Mouse (Mus musculus) neural tube, embryonic 15.5 days (tissue): ENCODE measurements around the gene Aldh3b1. TPM values are rescaled to one million over a fixed set of nuclear protein-coding genes. Genes with fewer than 3 reads are reported as not detected.
"Not testable (repeated sequence)": the region's sequence is repeated elsewhere in the genome, so short reads cannot be mapped to it uniquely, and the experiment has no call there.

Experiments used
- ATAC-seq: fragments of 200-750 bp; cut with Nextera tagmentation; 2 replicates; pipeline ENCODE4 v1.8.0; 2017; ENCODE audit warnings: mild to moderate bottlenecking, moderate TSS enrichment, moderate library complexity; ENCODE audit not compliant: low FRiP score
- H3K27ac ChIP-seq: fragments of 300-500 bp; sonication (generic); replicated peaks from 2 replicates; pipeline ENCODE4 v1.5.1; 2015; ENCODE audit warnings: mild to moderate bottlenecking, inconsistent platforms
- H3K27me3 ChIP-seq: fragments of 300-500 bp; sonication (generic); replicated peaks from 2 replicates; pipeline ENCODE4 v1.6.1; 2015; ENCODE audit warnings: inconsistent platforms
- H3K36me3 ChIP-seq: fragments of 300-500 bp; sonication (generic); 2 replicates; pipeline ENCODE4 v1.6.1; 2015; ENCODE audit warnings: inconsistent platforms
- H3K4me1 ChIP-seq: fragments of 300-500 bp; sonication (generic); 2 replicates; pipeline ENCODE4 v1.6.1; 2015; ENCODE audit warnings: inconsistent platforms
- H3K4me2 ChIP-seq: fragments of 300-500 bp; sonication (generic); 2 replicates; pipeline ENCODE4 v1.6.1; 2015; ENCODE audit warnings: inconsistent platforms, mild to moderate bottlenecking, moderate library complexity
- H3K4me3 ChIP-seq: fragments of 300-500 bp; sonication (generic); replicated peaks from 2 replicates; pipeline ENCODE4 v1.5.1; 2015; ENCODE audit warnings: mild to moderate bottlenecking, inconsistent platforms
- H3K9ac ChIP-seq: fragments of 300-500 bp; sonication (generic); replicated peaks from 2 replicates; pipeline ENCODE4 v1.6.1; 2015; ENCODE audit warnings: mild to moderate bottlenecking, inconsistent platforms
- H3K9me3 ChIP-seq: fragments of 300-500 bp; sonication (generic); replicated peaks from 2 replicates; pipeline ENCODE4 v1.6.1; 2016; ENCODE audit warnings: inconsistent platforms
- WGBS: fragments of 180-500 bp; shearing (Covaris S2); methylation state at CpG from one replicate; pipeline ENCODE4 v1.1.7; 2015; ENCODE audit warnings: mixed read lengths; 5-methylcytosine and 5-hydroxymethylcytosine counted together
- polyA plus RNA-seq: library from polyadenylated mRNA; unstranded; fragments of >200 nt; fragmentation: Nextera tagmentation; extraction: Ambion mirVana; gene quantifications from 2 replicates; pipeline ENCODE4 v1.2.1, GENCODE M21; 2015

Aldh3b1 gene
- polyA plus RNA-seq, result 2.5 and 3.8 TPM in 2 replicates

DNA sequence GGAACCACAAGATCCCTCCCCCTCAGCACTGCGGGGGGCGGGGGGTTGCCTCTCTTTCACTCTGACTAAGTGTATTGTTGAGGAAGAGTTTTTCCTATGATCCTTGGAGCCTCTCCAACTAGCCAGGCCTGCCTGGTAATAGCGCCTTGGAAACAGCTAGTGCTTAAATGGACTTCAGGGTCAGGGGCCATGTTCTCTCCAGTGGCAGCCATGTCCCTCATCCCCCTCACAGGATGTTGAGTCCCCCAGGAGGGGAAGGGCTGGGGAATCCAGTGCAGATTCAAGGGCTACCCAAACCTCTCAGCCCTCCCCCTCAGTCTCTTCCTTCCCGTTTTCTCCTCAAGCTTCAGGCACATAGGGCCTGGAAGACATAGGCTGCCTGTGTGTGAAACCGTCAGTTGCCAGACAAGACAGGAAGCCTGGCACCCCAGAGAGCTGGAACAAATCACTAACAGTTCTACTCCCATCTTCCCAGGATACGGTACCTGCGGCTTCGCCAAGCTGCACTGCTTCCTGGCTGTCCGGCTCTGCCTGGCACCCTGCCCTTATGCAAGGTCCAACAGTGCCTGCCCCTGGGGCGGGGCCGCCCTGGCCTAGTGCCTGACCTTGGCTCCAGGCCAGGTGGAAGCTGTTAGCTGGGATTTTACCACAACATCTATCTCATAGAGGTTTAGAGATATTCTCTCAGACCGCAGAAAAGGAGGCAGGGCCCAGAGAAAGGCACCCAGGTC, at the start of gene Aldh3b1:
Gene Aldh3b1, minus strand, starts transcription at position 598 of the 731 bp plus-strand sequence.
- ATAC-seq, result peak; percentile 78
- no peak within 1 kb of the TSS for H3K9ac ChIP-seq
- no peak within 1 kb of the TSS for H3K4me3 ChIP-seq
- H3K36me3 ChIP-seq, result no peaks in the 10 kb centered on the region
- peaks cover 20% of the 10 kb centered on the region for H3K4me1 ChIP-seq
- peak within 1 kb of the TSS; percentile 76 for H3K27ac ChIP-seq
- no peaks in the 10 kb centered on the region for H3K9me3 ChIP-seq
- H3K27me3 ChIP-seq, result no peaks in the 10 kb centered on the region; the same call in 1 of the 2 replicates
- H3K4me2 ChIP-seq, result peak within 1 kb of the TSS; percentile 27
- WGBS, result 50% methylated on average over 12 of the region's 12 CpGs

DNA sequence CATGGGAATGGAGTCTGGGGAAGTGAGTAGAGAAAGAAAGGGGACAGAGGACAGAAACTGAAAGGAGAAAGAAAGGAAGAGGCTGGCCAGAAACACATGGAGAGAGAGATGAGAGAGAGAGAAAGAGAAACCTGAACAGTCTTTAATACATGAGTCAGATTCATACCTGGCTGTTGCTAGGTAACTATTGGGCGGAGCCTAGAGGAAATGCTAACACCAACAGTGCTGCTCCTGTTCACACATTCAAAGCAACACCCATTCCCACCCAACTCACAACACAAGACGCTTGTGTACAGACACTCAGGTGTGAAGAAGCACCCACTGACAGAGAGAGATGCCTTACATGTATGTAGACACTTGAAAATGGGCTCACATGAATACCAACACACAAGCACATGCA, 46.3 kb upstream of the Aldh3b1 start:
- H3K9ac ChIP-seq, result no peak overlapping the region
- no peaks in the 10 kb centered on the region for H3K36me3 ChIP-seq
- H3K9me3 ChIP-seq, result no peaks in the 10 kb centered on the region
- no peak for ATAC-seq
- no peak overlapping the region for H3K27ac ChIP-seq
- H3K4me1 ChIP-seq, result 0 out of 2 replicates have a peak, but pooled peaks cover 3% of the 10 kb centered on the region
- H3K4me3 ChIP-seq, result no peak overlapping the region
- H3K27me3 ChIP-seq, result no peaks in the 10 kb centered on the region
- WGBS, result 79% methylated on average over 2 of the region's 2 CpGs
- H3K4me2 ChIP-seq, result no peak overlapping the region

DNA sequence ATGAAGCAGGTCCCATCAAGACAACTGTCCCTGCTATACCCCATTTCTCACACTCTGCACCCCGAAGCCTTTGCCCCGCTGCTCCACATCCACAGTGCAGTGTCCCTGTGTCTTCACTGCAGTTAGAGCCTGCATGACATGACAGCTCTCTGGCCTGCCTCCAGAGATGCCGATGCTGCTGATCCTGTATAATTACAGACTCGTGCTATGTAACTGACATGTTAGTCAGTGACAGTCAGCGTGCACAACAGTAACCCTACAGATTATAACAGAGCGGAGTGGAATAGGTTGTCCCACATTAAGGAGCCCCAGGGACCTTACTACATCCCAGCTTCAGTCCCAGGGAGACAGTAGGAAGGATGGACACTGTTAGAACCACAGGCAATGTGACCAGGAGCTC, 45.0 kb upstream of the Aldh3b1 start:
- H3K36me3 ChIP-seq, ATAC-seq, H3K27me3 ChIP-seq, H3K4me1 ChIP-seq, H3K4me2 ChIP-seq, H3K9me3 ChIP-seq, H3K9ac ChIP-seq, H3K4me3 ChIP-seq, H3K27ac ChIP-seq: not testable (repeated sequence)
- WGBS, result 84% methylated on average over 6 of the region's 6 CpGs

DNA sequence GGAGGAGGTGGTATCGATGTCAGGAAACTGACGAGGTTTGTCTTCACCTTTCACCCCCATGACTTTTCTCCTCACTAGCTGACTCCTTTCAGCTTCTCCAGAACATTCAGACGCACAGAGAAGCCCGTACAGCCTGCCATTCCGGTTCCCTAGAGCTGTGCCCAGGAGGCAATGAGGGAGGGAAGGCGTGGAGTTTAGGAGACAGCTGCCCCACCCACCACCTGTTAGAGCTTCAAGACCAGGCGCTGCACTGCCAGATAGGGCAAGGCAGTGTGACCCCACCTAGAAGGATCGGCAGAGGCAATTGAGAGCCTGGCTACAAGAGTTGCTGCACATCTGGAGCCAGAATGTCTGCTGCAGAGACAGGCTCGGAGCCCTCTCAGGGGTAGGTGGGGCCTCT, 42.6 kb upstream of the Aldh3b1 start, which contains the start of gene Aldh3b2:
Gene Aldh3b2, plus strand, starts transcription at position 100 of the 400 bp plus-strand sequence.
- H3K27ac ChIP-seq, result no peak within 1 kb of the TSS
- H3K4me2 ChIP-seq, result no peak within 1 kb of the TSS
- H3K4me3 ChIP-seq, result no peak within 1 kb of the TSS
- H3K9ac ChIP-seq, result no peak within 1 kb of the TSS
- no peak for ATAC-seq
- no peaks in the 10 kb centered on the region for H3K9me3 ChIP-seq
- no peaks in the 10 kb centered on the region for H3K27me3 ChIP-seq
- WGBS, result 53% methylated on average over 9 of the region's 9 CpGs
- H3K36me3 ChIP-seq, result no peaks in the 10 kb centered on the region
- no peaks in the 10 kb centered on the region for H3K4me1 ChIP-seq

DNA sequence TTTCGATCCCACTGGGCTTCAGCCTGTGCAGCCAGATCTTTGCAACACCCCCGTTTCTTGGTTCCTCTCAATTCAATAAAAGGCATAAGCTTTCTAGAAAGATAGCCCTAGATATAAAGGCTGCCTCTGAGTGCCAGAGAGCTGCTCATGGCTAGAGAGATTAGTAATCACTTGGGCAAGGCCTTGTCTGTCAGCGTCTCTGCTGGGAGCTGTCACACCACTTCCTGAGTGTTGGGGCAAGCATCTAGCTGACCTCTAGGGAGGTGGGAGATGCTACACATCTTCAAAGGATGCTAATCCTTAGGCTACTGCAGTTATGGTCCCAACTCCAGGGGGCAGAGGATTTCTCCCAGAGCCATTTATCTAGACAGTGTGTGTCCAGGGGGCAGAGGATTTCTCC, 37.6 kb upstream of the Aldh3b1 start:
- Histone ChIP-seq H3K4me1 (no peaks in the 10 kb centered on the region), H3K27ac (no peak overlapping the region), H3K9ac (no peak overlapping the region), H3K9me3 (no peaks in the 10 kb centered on the region), H3K27me3 (no peaks in the 10 kb centered on the region), H3K36me3 (no peaks in the 10 kb centered on the region), H3K4me3 (no peak overlapping the region), H3K4me2 (no peak overlapping the region)
- ATAC-seq, result no peak
- 87% methylated on average over 3 of the region's 3 CpGs for WGBS

DNA sequence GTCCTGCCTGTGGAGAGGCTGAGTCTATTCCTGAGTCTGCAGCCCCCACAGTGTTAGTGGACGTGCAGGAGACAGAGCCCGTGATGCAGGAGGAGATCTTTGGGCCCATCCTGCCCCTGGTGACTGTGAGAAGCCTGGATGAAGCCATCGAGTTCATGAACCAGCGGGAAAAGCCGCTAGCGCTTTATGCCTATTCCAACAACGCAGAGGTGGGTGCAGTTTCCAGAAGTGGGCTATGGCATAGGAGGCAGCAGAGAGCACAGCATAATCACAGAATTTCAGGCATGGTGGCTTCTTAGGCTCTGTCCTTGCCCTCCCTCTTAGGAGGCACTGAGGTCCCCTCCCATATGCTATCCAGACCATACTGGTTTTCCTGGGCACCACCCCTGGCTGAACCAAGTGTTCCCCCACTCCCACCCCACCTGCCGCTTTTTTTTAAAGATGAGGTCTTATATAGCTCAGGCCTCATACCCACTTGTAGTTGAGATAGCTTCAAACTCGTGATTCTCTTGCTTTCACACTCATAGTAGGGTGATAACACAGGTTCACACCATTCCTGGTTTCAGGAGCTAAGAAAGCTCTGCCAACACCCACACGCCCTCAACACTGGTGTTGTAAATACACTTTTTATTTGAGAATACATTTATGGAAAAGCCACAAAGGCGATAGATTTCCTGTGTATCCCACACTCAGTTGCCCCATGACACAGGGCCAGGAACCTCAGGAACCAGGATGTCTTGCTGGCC, 36.9 kb upstream of the Aldh3b1 start:
- no peak overlapping the region for H3K27ac ChIP-seq
- no peak overlapping the region for H3K4me3 ChIP-seq
- ATAC-seq, result no peak
- WGBS, result 75% methylated on average over 11 of the region's 11 CpGs
- H3K4me1 ChIP-seq, result no peaks in the 10 kb centered on the region
- H3K9ac ChIP-seq, result no peak overlapping the region
- no peaks in the 10 kb centered on the region for H3K27me3 ChIP-seq
- no peak overlapping the region for H3K4me2 ChIP-seq
- H3K9me3 ChIP-seq, result no peaks in the 10 kb centered on the region
- H3K36me3 ChIP-seq, result no peaks in the 10 kb centered on the region

DNA sequence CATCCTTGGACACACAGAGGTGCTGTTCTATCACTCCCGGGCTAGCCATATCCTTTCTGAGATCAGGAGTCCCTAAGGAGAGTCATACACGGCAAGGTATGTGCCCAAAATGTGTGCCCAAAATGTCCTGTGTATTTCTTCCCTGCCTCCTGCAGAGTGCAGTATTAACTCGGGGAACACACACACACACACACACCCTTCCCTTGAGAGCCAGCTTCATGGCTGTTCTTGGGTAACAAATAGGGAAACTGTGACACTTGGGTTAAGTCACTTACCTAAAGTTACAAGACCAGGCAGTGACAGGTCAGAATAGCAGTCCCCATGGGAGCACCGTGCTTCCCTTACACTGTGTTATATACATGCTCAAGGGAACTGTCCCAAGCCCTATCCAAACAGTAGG, 34.4 kb upstream of the Aldh3b1 start:
- no peak overlapping the region for H3K27ac ChIP-seq
- no peaks in the 10 kb centered on the region for H3K27me3 ChIP-seq
- ATAC-seq, result no peak
- H3K4me1 ChIP-seq, result no peaks in the 10 kb centered on the region
- 77% methylated on average over 4 of the region's 4 CpGs for WGBS
- H3K4me3 ChIP-seq, result no peak overlapping the region
- no peak overlapping the region for H3K9ac ChIP-seq
- no peaks in the 10 kb centered on the region for H3K36me3 ChIP-seq
- no peaks in the 10 kb centered on the region for H3K9me3 ChIP-seq
- H3K4me2 ChIP-seq, result no peak overlapping the region

DNA sequence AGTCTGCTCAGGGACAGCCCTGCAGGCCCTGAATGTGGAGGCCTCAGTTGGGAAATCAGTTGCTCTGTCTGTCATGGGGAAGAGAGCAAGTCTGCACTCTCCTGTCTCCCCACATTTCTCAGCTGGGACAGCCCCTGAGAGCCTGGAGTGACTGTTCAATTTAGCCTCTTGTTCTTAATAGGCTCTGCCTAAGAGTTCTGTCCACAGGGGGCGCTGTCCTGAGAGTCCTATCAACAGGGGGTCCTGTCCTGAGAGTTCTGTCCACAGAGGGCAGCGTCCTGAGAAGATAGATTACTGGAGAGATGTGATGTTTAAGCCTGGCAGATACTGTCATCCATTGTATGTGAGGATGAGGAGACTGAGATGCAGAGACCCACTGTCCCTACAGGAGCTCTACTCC, 32.9 kb upstream of the Aldh3b1 start:
- H3K4me3 ChIP-seq, result no peak overlapping the region
- no peaks in the 10 kb centered on the region for H3K9me3 ChIP-seq
- ATAC-seq, result no peak
- no peaks in the 10 kb centered on the region for H3K4me1 ChIP-seq
- no peaks in the 10 kb centered on the region for H3K36me3 ChIP-seq
- H3K4me2 ChIP-seq, result no peak overlapping the region
- no peaks in the 10 kb centered on the region for H3K27me3 ChIP-seq
- WGBS, result 23% methylated on average over 2 of the region's 2 CpGs
- no peak overlapping the region for H3K27ac ChIP-seq
- no peak overlapping the region for H3K9ac ChIP-seq

DNA sequence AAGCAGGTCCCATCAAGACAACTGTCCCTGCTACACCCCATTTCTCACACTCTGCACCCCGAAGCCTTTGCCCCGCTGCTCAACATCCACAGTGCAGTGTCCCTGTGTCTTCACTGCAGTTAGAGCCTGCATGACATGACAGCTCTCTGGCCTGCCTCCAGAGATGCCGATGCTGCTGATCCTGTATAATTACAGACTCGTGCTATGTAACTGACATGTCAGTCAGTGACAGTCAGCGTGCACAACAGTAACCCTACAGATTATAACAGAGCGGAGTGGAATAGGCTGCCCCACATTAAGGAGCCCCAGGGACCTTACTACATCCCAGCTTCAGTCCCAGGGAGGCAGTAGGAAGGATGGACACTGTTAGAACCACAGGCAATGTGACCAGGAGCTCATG, 32.2 kb upstream of the Aldh3b1 start:
- H3K4me3 ChIP-seq, result not testable (repeated sequence)

DNA sequence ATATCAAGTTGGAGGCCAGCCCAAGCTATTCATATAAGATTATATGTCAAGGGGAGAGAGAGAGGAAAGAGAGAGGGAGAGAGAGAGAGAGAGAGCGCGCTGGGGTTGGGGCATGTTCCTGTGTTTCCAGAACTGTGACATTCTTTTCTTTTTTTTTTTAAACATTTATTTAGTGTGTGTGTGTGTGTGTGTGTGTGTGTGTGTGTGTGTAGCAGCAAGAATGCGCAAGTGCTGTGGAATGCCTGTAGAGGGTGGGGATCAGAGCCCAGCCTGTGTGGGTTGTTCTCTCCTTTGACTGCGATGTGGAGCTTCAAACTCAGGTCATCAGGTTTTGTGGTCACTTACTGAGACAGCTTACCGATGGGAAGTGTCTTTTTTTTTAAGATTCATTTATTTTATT, 30.6 kb upstream of the Aldh3b1 start:
- H3K9me3 ChIP-seq, result no peaks in the 10 kb centered on the region
- no peaks in the 10 kb centered on the region for H3K4me1 ChIP-seq
- 83% methylated on average over 5 of the region's 5 CpGs for WGBS
- no peak overlapping the region for H3K4me2 ChIP-seq
- no peak for ATAC-seq
- H3K27me3 ChIP-seq, result no peaks in the 10 kb centered on the region
- no peak overlapping the region for H3K4me3 ChIP-seq
- H3K27ac ChIP-seq, result no peak overlapping the region
- no peak overlapping the region for H3K9ac ChIP-seq
- H3K36me3 ChIP-seq, result no peaks in the 10 kb centered on the region

More for the DNA sequence above, 32.2 kb upstream of the Aldh3b1 start:
- not testable (repeated sequence) for H3K27me3 ChIP-seq, H3K9me3 ChIP-seq, H3K4me2 ChIP-seq, H3K27ac ChIP-seq, ATAC-seq, H3K36me3 ChIP-seq, H3K4me1 ChIP-seq, H3K9ac ChIP-seq
- WGBS, result 89% methylated on average over 6 of the region's 6 CpGs

DNA sequence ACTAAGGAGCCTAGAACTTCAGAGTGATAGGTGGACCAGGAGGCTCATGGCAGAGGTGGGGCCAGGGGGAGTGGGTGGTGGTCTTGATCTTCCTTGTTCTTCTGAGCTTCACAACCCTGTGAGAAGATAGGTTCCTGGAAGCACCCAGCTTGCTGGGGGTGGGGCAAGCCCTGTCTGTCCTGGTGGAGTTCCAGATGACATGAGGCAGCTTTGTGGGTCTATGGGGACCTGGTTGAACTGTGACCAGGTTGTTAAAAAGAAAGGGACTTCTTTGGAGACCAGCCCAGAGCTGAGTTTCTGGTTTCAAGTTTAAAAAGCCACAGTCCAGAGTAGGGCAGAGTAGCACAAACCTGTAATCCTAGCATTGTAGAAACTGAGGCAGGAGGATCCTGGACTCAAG, 29.4 kb upstream of the Aldh3b1 start:
- no peak overlapping the region for H3K4me2 ChIP-seq
- no peaks in the 10 kb centered on the region for H3K9me3 ChIP-seq
- H3K27ac ChIP-seq, result no peak overlapping the region
- H3K4me1 ChIP-seq, result no peaks in the 10 kb centered on the region
- no peak overlapping the region for H3K4me3 ChIP-seq
- no peaks in the 10 kb centered on the region for H3K36me3 ChIP-seq
- no peak for ATAC-seq
- H3K27me3 ChIP-seq, result no peaks in the 10 kb centered on the region
- no peak overlapping the region for H3K9ac ChIP-seq

DNA sequence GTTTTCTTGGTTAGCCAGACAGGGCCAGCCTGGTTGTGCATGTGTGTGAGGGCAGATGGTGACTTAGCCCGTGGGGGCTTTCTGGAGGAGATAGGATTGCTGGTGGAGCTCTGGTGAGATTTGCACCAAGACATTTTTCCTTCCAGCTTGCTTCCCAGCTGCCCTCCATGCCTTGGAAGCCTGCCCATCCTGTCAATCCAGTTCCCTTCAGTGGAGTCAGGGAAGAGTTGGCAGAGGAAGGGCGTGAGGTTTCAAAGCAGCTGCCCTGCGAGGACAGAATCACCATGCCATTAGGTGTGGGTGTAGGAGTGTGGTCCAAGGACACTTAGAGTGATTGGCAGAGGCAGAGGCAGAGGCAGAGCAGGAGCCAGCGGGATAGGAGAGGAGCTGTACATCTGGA, 28.9 kb upstream of the Aldh3b1 start, which contains the start of gene Aldh3b3:
Gene Aldh3b3, plus strand, starts transcription at position 176 of the 400 bp plus-strand sequence.
- Histone ChIP-seq H3K9me3 (no peaks in the 10 kb centered on the region), H3K4me2 (no peak within 1 kb of the TSS), H3K9ac (no peak within 1 kb of the TSS), H3K4me3 (no peak within 1 kb of the TSS), H3K27ac (no peak within 1 kb of the TSS), H3K27me3 (no peaks in the 10 kb centered on the region), H3K36me3 (no peaks in the 10 kb centered on the region), H3K4me1 (no peaks in the 10 kb centered on the region)
- no peak for ATAC-seq
- 74% methylated on average over 4 of the region's 4 CpGs for WGBS
